Mouse (Mus musculus) liver, adult 2 months (tissue): ENCODE data around the gene Prss21.

Source experiments
- CTCF ChIP-seq: fragments of 200-500 bp; IDR thresholded peaks from 2 replicates; pipeline ENCODE4 v1.5.1; 2011; ENCODE audit warnings: low read depth, low read length, control low read depth
- POLR2A ChIP-seq: fragments of 200-500 bp; IDR thresholded peaks from 2 replicates; pipeline ENCODE4 v1.6.1; 2011; ENCODE audit warnings: low read length, control low read depth; ENCODE audit not compliant: insufficient read depth; ENCODE audit errors: extremely low read depth

DNA sequence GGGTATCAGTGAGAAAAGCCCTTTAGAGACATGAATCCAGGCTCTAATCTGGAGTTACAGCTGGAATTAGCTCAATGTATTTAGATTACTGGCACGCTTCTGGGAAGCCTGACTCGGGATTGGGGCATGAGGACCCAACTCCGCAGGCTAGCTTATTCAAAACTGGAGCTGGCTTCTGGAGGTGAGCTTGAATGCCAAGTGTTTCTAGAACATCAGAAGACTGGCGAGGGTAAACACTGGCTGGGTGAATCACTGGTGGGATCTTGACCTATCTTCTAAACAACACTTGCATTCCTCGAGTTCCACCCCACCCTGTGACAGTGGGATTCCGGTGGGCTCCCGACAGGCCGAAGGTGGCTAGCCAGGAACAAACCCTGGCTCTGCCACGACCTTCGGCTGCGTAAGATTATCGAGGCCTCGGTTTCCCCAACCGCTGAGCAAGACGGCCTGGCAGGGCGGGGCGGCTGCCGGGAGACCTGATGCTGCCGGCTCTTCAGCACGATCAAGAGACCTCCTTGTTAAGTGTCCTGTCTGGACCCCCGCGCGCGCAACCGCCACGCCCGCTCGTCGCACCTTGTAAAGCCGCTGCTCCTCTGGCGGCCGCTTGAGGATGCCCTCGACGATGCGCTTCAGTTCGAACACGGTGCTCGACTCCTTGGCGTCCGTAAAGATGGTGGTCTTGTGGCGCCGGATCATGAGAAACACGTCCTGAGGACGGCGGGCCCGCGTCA, 39.4 kb upstream of the Prss21 start:
- TF ChIP-seq CTCF: no peak
- TF ChIP-seq POLR2A: no peak
